Mouse (Mus musculus) spleen, postnatal 4 days (tissue): ENCODE results near the gene Rpp21.

Experiments used
- DNase-seq, 2 experiments: peaks; one replicate each; pipeline ENCODE4 v3.0.0; 2022; ENCODE audit warnings: low spot score in 2 of 2

The Rpp21 gene

DNA sequence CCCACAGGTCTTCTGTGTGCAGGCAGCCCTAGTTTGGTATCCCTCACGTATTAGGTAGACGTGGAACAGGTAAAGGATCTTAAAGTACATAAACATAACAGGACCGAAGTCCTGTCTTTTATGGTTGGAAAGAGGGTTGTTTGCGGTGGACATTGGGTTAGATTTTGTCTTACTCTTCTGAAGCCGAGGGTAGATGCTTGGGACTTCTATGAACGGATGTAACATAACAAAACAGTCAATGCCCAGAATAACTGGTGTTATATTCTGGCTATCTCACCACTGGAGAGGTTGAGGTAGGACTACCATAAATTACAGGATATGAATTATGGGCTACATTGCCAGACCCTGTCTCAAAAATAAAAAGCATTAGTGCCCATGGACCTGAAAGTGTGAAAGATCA is at the start of gene Rpp21:
TSS of gene Rpp21 (minus strand) at position 101 of the 400 bp plus-strand sequence.
- DNase-seq = no peak

DNA sequence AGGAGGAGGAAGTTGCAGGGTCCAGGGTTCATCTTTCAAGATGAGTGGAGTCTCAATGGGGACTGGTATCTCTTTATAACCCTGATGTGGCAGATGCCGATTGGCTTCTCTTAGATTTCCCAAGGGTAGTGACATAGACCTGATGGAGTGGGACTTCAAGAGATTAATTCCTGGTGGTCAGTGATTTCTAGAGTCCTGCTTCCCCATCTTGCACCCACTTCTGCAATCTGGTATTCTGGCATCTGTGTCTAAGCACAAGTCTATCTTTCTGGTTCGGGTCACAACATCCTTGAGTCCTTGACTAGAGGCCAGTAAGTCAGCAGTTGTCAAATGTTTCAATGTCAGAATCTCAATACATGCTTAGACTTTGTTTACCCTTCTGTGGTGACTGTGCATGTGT is 28.5 kb upstream of the Rpp21 start, which contains the start of gene H2-M10.2:
TSS of gene H2-M10.2 (minus strand) at position 101 of the 400 bp plus-strand sequence.
- DNase-seq = no peak

DNA sequence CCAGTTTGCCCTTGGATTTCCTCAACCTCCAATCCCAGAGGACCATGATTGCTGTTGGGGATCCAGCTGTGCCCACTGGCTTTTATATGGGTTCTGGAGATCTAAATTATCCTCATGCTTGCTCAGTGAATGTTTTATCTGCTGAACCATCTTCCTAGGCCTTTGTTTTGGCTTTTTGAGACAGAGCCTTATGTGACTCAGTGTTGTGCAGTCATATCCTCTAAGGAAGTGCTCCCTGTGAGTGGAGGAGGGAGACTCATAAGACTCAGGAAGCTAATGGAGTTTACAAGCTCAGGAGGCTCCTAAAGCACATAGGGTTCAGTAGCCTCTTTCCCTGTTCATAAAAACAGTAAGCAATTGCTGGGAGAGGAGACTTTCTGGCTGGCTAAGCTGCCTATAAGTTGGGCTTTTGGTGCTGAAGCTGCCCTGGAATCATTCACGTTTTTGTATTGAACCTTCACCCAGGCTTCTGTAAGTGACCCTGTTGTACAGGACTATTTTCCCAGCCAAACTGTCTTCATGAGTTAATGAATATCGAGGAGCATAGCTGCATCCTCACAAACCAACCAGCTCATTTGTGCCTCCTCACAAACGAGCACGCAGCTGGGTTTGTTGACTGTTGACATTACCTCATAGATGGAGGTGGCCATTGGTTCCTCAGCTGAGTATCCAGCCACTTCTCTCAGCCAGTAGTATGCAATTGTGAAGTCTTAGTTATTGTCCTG is 23.8 kb upstream of the Rpp21 start:
- DNase-seq = no peak

DNA sequence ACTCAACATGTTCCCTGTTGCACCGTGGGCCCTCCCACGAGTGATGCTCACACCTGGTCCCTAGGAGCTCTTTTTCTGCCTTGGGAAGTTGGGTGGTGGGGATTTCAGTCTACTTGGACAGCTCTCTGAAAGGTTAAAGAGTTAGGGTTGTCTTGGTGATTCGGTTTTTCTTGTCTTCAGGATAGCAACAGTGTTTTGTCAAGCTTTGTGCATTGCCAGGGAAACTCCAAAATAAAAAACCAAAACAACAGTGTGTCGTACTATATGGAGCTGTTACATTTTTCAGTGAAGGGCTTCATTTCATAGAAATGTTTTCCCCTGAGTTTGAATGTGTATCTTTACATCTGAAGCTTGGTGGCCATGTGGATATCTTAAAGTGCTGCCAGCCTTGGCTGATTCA is 16.9 kb upstream of the Rpp21 start:
- DNase-seq = no peak

DNA sequence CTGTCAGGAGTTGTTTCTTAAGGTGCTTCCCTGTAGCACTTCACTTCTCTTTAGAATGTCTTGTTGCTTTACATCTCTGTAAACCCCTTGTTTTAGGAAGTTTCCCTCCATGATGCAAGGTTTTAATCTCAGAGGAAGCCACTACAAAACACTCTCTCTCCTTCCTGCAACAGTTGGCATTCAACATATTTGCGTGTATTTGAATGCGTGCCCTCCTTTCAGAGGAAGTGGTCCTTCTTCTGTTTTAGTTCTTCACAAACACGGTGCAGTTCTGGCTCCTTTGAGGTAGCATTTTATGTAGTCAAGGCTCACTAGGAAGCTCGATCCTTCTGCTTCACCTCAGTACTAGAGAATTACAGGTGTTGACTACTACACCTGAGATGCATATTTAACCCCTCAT is 15.9 kb upstream of the Rpp21 start:
- DNase-seq = no peak

DNA sequence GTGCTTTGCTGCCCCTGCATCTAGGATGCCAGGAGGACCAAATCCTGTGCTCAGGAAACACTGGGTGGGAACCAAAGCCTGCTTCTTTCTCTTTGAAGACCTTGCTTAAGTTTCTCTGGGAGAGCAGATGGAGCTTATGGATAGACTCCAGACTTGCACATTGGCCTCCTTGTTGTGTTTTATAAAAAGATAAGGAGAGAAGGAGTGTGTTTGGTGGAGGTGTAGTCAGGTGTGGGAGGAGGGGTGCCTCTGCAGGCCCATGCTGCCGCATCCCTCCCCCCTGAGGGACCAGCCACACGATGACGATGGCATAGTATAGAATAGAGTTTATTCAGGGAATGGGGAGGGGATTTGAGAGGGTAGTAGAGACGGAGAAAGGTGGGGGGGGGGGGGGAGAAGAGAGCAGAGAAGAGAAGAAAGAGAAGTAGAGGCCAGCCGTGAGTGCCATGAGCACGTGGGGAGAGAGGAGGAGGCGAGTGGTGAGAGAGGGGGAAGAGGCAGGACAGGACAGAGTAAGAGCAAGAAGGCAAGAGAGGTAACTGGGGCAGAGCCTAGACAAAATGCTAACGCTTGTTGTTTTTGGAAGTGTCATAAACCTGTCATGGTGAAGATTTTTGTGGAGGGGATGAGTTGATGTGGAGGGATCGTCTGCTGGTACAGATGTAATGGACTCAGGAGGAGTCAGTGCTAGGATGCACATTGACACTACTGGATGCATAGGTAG is 14.9 kb upstream of the Rpp21 start:
- DNase-seq = no peak

DNA sequence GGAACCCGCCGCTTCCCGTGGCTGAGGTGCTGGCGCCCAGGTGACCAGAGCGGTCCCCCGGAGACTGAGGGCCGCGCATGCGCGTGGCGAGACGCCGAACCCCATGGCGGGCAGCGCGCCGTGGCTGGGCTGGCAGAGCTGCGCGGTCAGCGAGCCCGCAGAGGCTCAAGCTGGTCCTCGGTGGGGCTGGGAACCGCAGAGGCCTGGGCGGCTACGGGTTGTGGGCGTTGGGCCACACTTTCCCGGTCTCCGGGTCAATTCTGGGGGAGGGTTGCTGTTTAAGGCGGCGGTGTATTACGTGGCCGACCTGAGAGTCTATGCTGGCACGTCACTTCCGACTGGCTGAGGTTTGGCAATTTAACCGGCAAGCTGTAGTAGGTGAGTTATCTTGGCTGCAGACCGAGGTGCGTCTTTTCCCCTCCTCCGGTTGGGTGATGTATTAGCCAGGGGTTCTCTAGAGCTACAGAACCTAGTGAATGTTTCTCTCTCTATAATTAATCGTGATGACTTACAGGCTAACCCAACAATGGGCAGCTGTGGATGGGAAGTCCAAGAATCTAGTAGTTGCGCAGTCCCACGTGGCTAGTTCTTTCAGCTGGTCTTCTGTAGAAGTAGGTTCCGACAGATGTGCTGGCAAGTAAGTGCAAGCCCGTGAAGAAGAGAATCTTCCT is 13.9 kb upstream of the Rpp21 start, which contains the start of gene Trim39:
TSS of gene Trim39 (minus strand) at position 662 of the 671 bp plus-strand sequence.
- DNase-seq = peak; percentile 76 to 90

DNA sequence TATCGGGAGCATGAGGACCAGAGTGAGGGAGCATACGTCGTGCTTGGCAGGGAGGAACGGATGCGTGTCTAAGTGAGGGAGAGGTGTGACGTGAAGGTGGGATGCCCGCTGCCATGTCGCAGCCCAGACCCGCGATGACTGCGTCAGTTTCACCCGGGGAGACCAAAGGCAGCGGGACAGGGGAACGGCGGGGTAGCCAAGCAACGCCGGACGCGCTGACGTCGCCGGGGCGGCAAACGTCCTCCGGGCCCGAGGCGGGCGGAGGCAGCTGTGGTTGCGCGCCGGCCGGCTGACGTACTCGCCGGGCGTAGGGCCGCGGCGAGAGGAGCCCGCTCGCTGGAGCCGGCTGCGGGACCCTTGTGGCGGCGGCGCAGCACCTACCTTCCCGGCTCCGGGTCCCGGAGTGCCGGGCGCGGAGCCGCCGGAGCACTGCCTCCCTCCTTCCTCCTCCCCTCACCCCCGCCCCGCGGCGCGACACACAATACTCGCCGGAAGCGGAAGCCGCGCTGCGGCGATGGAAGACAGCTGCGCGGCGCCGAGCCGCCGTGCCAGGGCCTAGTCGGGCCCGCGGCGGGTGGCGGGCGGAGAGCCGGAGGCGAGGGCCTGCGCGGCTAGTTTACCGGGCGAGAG is 13.2 kb upstream of the Rpp21 start:
- DNase-seq = peak; percentile 82 to 93

DNA sequence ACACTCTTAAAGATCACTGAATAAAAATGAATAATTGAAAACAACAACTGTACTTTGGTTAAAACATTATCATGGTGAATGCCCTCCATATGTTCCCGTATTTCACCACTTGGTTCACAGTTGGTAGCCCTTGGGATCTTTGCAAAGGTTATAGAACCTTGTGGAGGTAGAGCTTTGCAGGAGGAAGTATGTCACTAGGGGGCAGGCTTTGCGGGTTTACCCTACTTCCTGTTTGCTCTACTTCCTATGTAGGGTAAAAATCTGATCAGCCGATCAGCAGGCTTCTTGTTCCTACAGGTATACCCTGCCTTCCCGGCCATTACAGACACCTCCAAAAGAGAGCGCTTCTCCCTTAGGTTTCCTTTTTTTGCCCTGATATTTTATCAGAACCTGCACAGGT is 8.0 kb upstream of the Rpp21 start:
- DNase-seq = peak; percentile 53 to 75

DNA sequence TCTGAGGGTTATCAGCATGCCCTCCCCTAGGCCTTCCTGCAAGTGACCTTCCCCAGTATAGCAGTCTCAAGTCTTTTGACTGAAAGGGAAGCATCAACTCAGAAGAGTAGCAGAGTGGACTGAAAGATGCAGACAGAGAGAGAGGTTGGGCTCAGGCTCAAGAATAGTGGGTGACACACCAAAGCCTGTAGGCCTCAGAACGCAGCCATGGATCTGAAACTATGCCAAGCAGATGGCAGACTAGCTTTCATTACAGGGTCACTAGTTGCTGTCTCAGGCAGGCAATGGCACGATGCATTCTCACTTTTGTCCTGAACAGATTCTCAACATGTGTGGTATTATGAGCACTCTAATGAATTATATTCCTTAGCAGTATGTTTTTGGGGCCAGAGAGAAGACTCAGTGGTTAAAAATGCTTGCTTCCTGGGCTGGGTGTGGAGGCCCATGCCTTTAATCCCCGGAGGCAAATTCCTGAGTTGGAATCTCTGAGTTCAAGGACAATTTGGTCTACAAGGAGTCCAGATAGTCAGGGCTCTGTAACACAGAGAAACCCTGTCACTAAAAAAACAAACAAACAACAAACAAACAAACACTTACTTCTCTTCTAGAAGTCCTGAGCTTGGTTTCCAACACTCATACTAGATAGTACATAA is 6.5 kb upstream of the Rpp21 start:
- DNase-seq = no peak

DNA sequence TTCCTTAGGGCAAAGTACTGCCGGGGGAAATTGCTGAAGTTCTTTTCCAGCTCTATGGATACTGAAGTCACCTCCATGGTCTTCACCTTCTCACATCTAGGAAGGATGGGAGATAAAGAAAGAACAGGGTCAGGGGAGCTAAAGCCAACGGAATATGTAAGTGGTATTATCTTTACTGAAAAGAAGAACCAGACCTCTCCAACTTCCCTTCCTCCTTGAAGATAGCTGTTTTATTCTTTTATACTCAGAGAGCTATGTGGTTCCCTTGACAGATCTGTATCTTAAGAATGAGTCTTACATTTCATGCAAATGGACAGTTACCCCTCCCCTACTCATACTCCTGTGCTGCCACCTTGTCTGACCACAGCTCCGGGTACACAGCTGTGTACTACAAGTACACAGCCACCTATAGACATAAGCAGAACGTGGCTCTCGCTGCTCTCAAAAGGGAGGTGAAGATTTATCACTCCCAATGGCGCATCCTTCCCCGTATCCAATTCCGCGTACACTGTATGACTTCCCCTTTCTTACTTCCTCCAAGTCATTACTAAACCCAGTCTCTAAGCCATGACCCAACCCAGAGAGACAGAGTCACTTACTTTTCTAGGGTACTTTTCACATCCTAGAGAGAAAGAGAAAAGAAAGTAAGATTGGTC is 3.8 kb upstream of the Rpp21 start:
- DNase-seq = no peak

DNA sequence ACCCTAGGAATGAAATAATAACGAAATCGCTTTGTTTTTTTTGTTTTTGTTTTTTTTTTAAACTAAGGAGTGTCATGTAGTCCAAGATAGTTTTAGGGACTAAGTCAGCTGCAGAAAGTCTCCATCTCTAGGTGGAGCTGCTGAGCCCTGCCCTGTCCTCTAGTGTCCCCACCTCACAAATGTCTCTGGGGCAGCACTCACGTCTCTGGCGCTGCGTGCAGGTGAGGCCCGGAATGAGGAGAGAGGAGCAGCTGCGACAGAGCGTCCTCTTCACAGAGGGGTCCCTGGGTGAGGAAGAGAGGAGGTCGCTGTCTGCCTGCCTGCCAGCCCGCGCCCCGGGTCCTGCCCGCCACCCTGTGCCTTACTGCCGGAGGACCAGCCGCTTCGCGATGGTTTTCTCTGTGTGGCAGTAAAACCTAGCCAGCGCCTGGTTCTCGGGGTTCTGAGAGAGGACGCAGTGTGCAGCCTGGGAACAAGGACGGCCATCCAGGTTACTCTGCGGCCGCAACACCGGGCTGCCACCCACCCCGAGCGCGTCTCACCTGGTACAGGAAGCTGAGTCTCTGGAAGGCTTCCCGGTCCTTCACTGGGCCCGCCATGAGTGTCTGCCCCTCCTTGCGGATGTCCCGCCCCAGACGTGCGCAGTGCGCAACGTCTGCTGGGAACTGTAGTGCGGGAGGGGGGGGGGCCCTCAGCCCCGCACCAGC is 475 bp downstream of the Rpp21 start:
- DNase-seq = peak; percentile 72 to 85

DNA sequence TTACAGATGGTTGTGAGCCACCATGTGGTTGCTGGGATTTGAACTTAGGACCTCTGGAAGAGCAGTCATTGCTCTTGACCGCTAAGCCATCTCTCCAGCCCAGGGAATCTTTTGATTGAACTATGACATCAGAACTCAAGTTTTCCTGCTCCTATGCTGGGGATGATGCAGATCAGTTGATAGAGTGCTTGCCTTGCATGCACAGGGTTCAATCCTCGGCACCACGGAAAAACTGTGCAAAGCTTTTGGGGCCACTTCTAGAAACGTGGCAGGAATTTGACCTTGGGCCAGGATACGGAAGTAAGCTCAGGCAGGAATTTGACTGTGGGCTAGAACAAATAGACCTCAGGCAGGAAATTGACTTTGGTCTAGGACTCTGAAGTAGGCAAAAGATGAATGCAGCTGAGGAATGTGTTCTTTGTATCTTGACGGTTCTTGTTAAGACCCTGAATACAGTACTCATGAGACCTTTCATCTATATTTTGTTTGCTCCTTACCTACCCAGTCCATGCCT is 4.7 kb downstream of the Rpp21 start:
- DNase-seq = no peak

DNA sequence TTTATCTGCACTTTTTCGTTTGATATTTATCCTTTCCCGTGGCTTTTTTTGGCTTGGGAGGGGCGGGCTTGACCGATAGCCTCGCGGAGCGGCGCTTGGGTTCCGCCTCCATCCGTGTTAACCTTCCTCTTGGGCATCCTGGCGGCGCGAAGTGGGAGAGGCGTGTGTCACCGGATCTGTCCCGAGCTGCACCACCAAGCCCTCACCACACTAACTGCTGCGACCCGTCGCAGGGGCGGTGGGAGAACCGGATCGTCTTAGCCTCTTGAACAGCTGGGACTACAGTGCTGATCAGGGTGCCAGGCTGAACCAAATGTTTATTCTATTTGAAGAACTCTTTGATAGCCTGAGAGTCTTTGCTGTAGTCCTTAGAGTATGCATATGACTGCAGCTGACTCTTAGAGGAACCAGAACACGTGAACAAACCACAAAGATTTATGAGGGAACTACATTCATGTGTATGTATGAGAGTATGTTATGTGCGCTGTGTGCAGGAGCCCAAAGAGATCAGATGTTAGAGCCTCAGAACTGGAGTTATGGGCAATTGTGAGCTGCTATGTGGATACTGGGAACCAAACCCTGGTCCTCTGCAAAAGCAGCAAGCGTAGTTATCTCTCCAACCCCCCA is 5.5 kb downstream of the Rpp21 start:
- no peak for DNase-seq

DNA sequence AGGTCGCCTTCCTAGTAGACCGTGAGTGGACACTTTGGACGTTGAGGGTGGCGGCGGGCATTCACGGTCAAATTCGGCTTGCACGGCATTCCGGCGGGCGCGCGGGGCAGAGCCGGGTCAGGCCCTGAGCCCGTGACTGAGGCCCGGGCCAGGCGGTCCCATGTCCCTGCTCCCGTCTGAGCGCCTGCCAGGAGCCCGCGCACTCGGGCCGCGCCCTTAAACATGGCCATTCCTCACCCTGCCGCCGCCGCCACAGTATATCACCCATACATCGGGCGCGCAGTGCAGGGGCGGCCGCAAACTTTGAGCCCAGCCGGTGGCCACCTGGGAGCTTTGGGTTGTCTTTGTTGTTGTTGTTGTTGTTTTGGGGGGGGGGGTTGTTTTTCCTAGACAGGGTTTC is 9.0 kb downstream of the Rpp21 start:
- DNase-seq = no peak

DNA sequence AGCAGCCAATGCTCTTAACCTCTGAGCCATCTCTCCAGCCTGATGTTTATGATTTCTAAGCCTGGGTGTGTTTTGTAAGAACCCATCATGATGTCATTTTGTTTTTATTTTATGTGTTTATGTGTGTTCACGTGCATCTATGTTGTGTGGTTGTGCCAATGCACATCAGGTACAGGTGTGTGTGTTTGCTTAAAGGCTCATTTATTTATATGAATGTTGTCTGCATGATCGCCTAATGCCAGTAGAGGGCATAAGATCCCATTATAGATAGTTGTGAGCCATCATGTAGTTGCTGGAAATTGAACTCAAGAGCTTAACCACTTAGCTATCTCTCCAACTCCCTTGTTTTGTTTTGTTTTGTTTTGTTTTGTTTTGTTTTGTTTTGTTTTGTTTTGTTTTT is 12.1 kb downstream of the Rpp21 start:
- DNase-seq = no peak

DNA sequence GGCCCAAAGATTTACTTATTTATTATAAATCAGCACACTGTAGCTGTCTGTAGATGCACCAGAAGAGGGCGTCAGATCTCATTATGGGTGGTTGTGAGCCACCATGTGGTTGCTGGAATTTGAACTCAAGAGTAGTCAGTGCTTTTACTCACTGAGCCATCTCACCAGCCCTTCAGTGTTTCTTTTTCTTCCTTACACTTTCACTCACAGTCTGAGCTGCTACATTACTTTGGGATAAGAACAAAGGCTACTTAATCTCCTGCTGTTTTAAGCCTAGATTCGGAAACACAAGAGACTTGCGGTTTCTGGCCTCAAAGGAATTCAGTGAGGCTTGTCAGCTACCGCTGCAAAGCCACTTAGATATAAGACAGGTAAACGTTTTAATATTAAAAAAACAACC is 13.8 kb downstream of the Rpp21 start:
- no peak for DNase-seq

DNA sequence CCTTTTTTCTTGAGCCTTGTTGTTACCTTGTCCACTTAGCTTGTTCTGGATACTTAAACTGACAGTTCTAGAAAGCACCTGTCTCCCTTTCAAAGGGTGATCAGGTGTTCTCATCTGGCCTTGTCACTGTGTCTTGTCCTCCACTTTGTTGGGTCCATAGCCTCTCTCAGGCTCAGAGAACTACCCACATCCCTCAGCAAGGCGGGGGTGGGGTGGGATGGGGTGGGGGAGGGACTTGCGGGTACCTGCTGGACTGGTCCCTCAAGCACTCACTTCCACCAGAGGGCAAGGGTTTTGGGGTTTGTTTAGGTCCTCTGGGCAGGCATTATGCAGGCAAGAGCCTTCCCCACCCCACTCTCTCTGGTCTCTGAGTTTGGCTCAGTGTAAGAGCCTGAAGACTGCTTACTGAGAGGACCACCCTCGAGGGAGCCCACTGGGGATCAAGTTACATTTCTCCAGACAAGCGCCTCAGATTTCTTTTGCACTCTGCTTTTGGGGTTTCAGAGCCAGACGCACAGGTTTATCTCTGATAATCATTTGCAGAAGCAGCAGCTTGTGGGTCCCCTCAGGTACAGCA is 17.1 kb downstream of the Rpp21 start:
- no peak for DNase-seq

DNA sequence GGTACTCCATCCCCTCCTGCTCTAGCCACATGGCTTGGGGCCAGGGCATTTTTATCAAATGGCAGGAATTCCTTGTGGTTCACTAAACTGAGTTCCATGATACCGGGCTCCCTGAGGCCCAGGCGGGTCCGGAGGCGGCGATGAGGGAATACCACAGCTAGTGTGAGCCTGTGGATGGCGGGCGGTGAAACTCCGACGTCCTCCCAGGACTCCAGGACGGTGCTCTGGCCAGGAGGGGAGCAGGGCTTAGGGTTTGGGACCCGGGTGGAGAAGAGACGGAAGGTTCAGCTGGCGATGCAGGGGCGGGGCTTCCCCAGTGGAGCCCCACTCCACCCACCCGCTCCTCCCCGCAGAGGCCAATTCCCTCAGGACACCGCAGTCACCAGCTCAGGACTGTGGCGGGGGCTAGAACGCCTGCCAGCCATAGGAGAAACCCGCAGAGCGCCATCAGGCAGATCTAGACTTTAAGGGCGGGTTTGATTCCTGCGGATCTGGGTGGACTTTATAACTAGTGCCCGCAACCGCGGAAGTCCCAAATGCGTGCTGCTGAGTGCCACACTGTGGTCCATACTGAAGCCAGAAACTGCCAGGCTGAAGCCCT is 20.4 kb downstream of the Rpp21 start:
- DNase-seq = no peak
